Mouse (Mus musculus) heart, embryonic 11.5 days (tissue): ENCODE data around the gene Gsk3a. TPM values are rescaled to one million over a fixed set of nuclear protein-coding genes. Genes with fewer than 3 reads are reported as not detected.

Source experiments
- ATAC-seq: fragments of 200-750 bp; cut with Nextera tagmentation; replicated peaks from 2 replicates; pipeline ENCODE4 v1.8.0; 2017; ENCODE audit warnings: moderate library complexity; ENCODE audit not compliant: insufficient number of reproducible peaks, low FRiP score, low TSS enrichment
- H3K27ac ChIP-seq: fragments of 300-500 bp; sonication (generic); 2 replicates; pipeline ENCODE4 v1.5.1; 2014; ENCODE audit warnings: mild to moderate bottlenecking, low read depth, low read length
- H3K27me3 ChIP-seq: fragments of 300-500 bp; sonication (generic); 2 replicates; pipeline ENCODE4 v1.6.1; 2014; ENCODE audit warnings: mild to moderate bottlenecking, low read length, mixed read lengths; ENCODE audit not compliant: control insufficient read depth, insufficient read depth
- H3K36me3 ChIP-seq: fragments of 300-500 bp; sonication (generic); 2 replicates; pipeline ENCODE4 v1.6.1; 2014; ENCODE audit warnings: mild to moderate bottlenecking, low read length, moderate library complexity, mixed read lengths; ENCODE audit not compliant: control insufficient read depth, insufficient read depth
- H3K4me1 ChIP-seq: fragments of 300-500 bp; sonication (generic); 2 replicates; pipeline ENCODE4 v1.6.1; 2014; ENCODE audit warnings: low read length; ENCODE audit not compliant: control insufficient read depth, insufficient read depth
- H3K4me2 ChIP-seq: fragments of 300-500 bp; sonication (generic); 2 replicates; pipeline ENCODE4 v1.6.1; 2014; ENCODE audit warnings: mild to moderate bottlenecking, moderate library complexity
- H3K4me3 ChIP-seq: fragments of 300-500 bp; sonication (generic); 2 replicates; pipeline ENCODE4 v1.5.1; 2014; ENCODE audit warnings: low read depth, low read length
- H3K9ac ChIP-seq: fragments of 300-500 bp; sonication (generic); 2 replicates; pipeline ENCODE4 v1.6.1; 2014; ENCODE audit warnings: mild to moderate bottlenecking, low read depth, low read length, moderate library complexity
- H3K9me3 ChIP-seq: fragments of 300-500 bp; sonication (generic); replicated peaks from 2 replicates; pipeline ENCODE4 v1.6.1; 2016; ENCODE audit warnings: low read length; ENCODE audit not compliant: control insufficient read depth
- WGBS: fragments of 180-500 bp; shearing (Covaris S2); extraction: QIAGEN DNeasy Blood & Tissue Kit; methylation state at CpG from one replicate; pipeline ENCODE4 v1.1.7; 2014; ENCODE audit not compliant: insufficient replicate concordance; 5-methylcytosine and 5-hydroxymethylcytosine counted together
- microRNA-seq: library from miRNA; unstranded; fragments of <30 nt; microRNA quantifications from one replicate; pipeline ENCODE4, GENCODE M21; 2016; ENCODE audit warnings: borderline number of aligned reads
- polyA plus RNA-seq: library from polyadenylated mRNA; unstranded; fragments of >200 nt; fragmentation: Nextera tagmentation; extraction: Ambion mirVana; gene quantifications from 2 replicates; pipeline ENCODE4 v1.2.1, GENCODE M21; 2014

Gene Gsk3a
- polyA plus RNA-seq, 1 experiment from 2014 or later = 11.6 TPM

- Histone ChIP-seq H3K4me2 (peak overlapping the region; percentile 83), H3K9me3 (no peaks in the 10 kb centered on the region), H3K27ac (no peak overlapping the region), H3K9ac (no peak overlapping the region), H3K27me3 (peaks cover 92% of the 10 kb centered on the region), H3K4me3 (peak overlapping the region; percentile 48), H3K36me3 (no peaks in the 10 kb centered on the region), H3K4me1 (peaks cover 8% of the 10 kb centered on the region; the same call in 1 of the 2 replicates)
- no peak for ATAC-seq
- under 1% methylated on average over 17 of the region's 17 CpGs for WGBS
These were observed 59.3 kb downstream of the Gsk3a start for GRCm38 (mm10) chr7:25178317-25178716.

Small RNAs within 50 kb of the gene (microRNA-seq; reads per million reads assigned to microRNA genes)
- not detected for gene Mir7048

Other genes with a start within 250 kb of the Gsk3a start
- 2.3 and 4.1 TPM in 2 replicates for gene Atp1a3, start 231.9 kb downstream of the Gsk3a start, polyA plus RNA-seq
- 5.7 and 8.1 TPM in 2 replicates for gene Grik5, start 165.5 kb downstream of the Gsk3a start, polyA plus RNA-seq
- 14.9 and 15.7 TPM in 2 replicates for gene Zfp574, start 165.3 kb downstream of the Gsk3a start, polyA plus RNA-seq
- 0.68 and 0.83 TPM in 2 replicates for gene Pou2f2, start 58.1 kb downstream of the Gsk3a start, polyA plus RNA-seq
- 5.3 and 6.7 TPM in 2 replicates for gene Dedd2, start 17.2 kb downstream of the Gsk3a start, polyA plus RNA-seq
- 2.3 and 2.7 TPM in 2 replicates for gene Zfp526, start 16.4 kb downstream of the Gsk3a start, polyA plus RNA-seq
- gene Erf, start 12.9 kb upstream of the Gsk3a start, polyA plus RNA-seq = 20.5 and 25.0 TPM in 2 replicates
- 25.0 and 31.5 TPM in 2 replicates for gene Cic, start 29.9 kb upstream of the Gsk3a start, polyA plus RNA-seq
- gene Pafah1b3, start 60.1 kb upstream of the Gsk3a start, polyA plus RNA-seq = 141 and 158 TPM in 2 replicates
- gene Prr19, start 63.6 kb upstream of the Gsk3a start, polyA plus RNA-seq = 0.54 and 0.63 TPM in 2 replicates
- gene Tmem145, start 68.3 kb upstream of the Gsk3a start, polyA plus RNA-seq = 0.17 and 0.25 TPM in 2 replicates
- gene Megf8, start 79.3 kb upstream of the Gsk3a start, polyA plus RNA-seq = 6.2 and 6.9 TPM in 2 replicates
- gene Cnfn, start 131.9 kb upstream of the Gsk3a start, polyA plus RNA-seq = not detected in 2 replicates
- gene Lipe, start 160.9 kb upstream of the Gsk3a start, polyA plus RNA-seq = 1.6 and 2.1 TPM in 2 replicates
- gene Cxcl17, start 175.0 kb upstream of the Gsk3a start, polyA plus RNA-seq = not detected in 2 replicates
- gene Ceacam1, start 239.8 kb upstream of the Gsk3a start, polyA plus RNA-seq = 1.9 and 2.3 TPM in 2 replicates